Mouse (Mus musculus) sigmoid colon, adult 10 weeks (tissue): ENCODE results near the gene Phlda3. TPM values are rescaled to one million over a fixed set of nuclear protein-coding genes. Genes with fewer than 3 reads are reported as not detected.

Experiments used
- polyA plus RNA-seq: library from polyadenylated mRNA; stranded (reverse); fragments of 350-450 nt; fragmentation: Illumina TruSeq; extraction: RNeasy Lipid Tissue Mini Kit (QIAGEN cat#74804); gene quantifications from one replicate; pipeline ENCODE4 v1.2.3, GENCODE M21; 2014; ENCODE audit warnings: low read depth, low replicate concordance

Gene Phlda3
- polyA plus RNA-seq, result 1.2 TPM

DNA sequence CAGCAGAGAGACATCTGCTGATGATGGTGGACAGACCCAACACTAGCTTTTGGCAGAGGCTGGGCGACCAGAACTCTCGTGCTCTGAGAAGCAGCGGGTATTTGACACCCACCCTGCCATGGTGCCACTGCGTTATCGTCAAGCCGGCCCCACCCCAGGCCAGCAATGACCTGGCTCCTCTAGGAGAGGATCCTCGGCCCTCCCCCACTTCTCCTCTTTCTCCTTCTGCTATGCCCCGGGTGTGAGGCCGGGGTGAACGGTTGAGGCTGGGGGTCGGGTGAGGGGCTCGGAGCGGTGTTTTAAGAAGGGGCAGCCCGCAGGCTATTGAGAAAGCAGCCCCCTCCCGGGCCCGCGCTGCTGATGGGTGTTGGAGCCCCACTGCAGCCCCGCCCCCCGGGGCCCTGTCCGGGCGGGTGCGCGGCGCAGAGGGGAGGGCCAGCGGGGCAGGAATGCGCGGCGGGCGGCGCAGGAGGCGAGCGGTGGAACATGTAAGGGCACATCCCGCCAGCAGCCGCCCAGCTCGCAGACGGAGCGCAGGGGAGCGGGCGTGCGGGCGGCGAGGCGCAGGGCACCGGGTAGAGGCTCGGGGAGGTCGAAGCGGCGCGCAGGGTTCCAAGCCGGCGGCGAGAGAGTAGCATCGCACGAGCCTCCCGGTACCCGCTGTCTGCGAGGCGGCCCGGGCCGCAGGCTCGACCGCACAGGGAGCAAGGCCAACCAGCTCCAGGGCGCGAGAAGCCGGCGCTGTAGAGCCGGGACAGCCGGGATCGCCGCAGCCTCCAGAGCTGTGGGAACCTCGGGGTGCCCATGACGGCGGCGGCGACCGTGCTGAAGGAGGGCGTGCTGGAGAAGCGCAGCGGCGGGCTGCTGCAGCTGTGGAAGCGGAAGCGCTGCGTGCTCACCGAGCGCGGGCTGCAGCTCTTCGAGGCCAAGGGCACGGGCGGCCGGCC, at the start of gene Phlda3:
TSS of gene Phlda3 (plus strand) at position 475 of the 947 bp plus-strand sequence.

DNA sequence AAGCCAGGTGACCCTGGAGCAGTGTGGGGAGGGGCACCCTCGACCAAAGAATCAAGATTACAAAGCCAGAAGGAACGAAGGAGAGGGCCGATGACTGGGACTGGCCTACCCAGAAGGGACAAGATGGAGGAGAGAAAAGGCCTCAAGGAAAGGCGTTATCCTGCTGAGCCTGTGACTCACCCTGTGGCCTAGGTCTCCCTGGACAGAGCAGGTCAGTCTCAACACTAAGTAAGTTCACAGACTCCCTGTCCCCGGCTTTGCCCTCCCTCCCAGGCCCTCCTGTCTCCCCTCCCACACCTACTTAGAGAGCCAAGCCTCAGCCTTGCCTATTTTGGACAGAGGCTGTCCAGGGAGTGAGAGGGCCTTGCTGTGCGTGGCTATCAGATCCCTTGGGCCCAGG, 45.9 kb upstream of the Phlda3 start, which contains the start of gene Csrp1:
TSS of gene Csrp1 (plus strand) at position 79 of the 400 bp plus-strand sequence.

DNA sequence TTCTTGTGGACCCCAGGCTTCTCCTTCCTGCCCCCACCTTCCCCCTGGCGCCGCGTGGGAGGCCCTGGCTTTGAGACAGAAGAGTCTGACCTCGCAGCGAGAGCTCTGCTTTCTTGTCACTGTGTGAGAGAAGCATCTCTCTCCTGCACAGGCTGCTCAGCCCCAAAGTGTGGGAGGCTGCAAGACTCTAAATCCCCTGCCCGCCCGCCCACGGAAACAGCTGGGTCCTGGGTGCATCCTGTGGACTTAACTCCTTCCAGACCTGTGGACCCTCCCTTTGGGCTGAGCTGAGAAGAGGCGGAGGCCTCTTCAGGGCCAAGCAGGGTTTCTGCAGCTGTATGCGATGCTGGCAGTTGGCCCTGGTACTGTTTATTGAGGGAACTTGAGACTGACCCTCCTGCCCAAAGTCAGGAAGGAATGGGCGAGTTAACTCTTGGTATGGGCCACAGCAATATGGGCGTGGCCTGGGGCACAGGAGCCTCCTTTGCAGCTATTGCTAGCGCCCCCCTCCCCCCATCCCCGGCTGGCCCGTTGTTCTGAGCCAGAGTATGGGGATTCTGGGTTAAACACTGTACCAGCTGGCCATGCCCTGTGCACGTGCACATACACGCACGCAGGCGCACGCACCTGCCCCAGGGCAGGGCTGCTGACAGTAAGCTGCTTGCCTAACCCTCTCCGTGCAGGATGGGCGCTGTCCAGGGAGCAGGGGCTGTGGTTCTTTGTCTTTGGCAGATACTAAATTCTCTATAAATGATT, 13.0 kb downstream of the Phlda3 start, which contains the start of gene Tnni1:
TSS of gene Tnni1 (plus strand) at position 655 of the 756 bp plus-strand sequence.

DNA sequence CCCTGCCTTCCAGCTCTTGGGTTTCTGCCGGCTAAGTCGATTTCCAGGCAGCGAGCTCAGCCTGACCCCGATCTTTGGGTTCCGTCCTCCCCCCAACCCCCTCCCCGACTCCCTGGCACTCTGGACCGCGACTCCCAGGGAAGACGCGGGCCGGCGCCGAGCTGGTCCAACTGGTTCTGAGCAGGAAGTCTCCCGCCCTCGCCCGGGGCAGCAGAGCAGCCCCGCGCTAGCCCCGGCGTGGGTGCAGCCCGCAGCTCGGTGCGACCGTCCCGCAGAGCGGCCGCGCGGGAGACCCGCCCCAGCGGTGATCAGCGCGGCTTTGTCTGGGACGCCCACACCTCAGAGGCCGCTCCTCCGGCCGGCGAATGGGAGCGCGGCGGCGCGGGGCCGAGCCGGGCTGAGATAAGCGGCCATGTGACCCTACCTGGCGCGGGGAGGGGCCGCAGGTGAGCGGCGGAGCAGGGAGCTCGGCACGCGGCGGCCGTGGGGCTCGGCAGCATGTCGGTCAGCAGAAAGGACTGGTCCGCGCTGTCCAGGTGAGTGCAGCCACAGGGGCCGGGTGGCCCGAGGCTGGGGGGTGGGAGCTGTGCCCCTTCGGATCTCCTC, 52.7 kb downstream of the Phlda3 start, which contains the start of gene Lad1:
TSS of gene Lad1 (plus strand) at position 118 of the 606 bp plus-strand sequence.

Other genes with a start within 250 kb of the Phlda3 start
- 12.2 TPM for gene Nav1, start 158.8 kb upstream of the Phlda3 start, polyA plus RNA-seq
- 112 TPM for gene Csrp1, start 46.1 kb upstream of the Phlda3 start, polyA plus RNA-seq
- gene Tnni1, start 13.3 kb downstream of the Phlda3 start, polyA plus RNA-seq, result 1.0 TPM
- gene Lad1, start 52.5 kb downstream of the Phlda3 start, polyA plus RNA-seq, result 11.7 TPM
- 3.7 TPM for gene Tnnt2, start 70.2 kb downstream of the Phlda3 start, polyA plus RNA-seq
- 4.1 TPM for gene Pkp1, start 153.1 kb downstream of the Phlda3 start, polyA plus RNA-seq
- gene Igfn1, start 240.2 kb downstream of the Phlda3 start, polyA plus RNA-seq, result not detected
- 1.5 TPM for gene Tmem9, start 242.0 kb downstream of the Phlda3 start, polyA plus RNA-seq